Mouse (Mus musculus): ENCODE data around the gene Ldb1.

Gene Ldb1

DNA sequence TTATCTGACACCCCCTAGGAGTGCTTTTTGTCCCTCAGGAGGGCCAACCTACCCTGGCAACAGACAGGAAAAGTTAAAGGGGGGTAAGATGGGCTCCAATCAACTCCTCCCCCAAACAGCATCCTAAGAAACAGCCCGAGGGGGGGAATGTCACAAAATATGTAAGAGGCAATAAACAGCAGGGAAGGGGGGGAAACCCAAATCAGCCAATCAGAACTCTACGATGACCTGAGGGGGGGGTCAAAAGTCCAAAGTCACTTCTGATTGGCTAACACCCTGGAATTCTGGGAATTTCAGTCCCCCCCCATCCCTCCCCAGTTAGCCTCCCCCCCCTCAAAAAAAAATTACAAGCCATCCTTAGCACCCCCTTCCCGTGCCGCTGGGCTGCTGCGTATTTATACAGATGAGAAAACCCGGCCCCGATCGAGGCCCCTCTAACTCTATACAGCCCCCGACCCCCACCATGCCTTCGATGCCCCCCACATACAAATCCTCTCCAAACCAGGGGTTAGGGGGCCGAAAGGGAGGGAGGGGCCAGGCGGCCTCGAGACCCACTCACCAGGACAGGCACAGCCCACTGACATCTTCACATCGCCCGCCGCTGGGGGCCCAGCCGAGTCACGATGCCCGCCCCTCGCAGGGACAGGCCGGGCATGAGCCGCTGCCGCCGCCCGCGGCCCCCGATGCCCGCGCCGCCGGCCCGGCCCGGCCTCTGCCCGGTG lies 582 bp downstream of the Ldb1 start, which contains the start of gene Pprc1:
Gene Pprc1, plus strand, starts transcription at position 616 of the 722 bp plus-strand sequence.
- DNase-seq (ENCODE audit: low read depth, low spot score), result peak; percentile 78

DNA sequence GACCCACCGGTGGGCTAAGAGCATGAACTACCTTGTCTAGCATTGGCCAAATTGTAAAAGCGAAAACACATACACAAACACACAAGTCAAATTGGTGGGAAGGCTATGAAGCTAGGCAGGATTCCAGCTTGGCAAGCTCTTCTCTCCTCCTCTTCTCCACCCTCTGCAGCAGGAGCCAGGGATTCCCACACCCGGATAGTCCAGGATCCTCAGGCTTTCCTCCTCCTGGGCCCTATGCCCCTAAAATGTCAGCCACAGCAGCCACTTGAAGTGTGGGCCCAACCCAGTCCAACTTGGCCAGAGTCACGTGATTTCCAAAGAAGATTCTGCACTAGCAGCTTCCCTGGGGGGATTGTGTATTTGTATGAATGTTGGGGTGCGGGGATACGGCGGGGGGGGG lies 1.6 kb downstream of the Ldb1 start:
- DNase-seq (ENCODE audit: low read depth, low spot score), result peak; percentile 43

DNA sequence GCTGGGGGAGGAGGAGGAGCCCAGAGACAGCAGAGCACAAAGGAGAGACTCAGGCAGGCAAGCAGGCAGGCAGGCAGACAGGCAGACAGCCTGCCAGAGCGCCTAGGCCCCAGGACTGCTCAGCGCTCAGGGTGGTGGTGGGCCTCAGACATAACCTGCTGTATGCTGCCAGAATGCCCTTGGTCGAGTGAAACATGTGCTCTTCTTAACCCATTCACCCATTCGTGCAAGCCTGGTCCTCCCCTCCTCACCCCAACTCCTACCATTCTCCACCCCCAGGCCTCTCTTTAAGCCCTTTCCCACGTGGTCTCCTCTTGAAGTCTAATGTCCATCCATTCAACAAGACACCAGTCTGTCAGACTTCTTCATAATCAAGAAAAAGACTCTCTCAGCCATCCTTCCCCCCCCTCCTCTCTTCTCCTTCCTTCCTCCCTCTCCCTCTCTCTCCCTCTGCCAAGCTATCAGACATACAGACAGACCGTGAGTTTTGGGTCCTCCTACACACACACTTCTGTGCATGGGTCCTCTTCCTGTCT lies 2.5 kb downstream of the Ldb1 start:
- DNase-seq (ENCODE audit: low read depth, low spot score), result no peak

DNA sequence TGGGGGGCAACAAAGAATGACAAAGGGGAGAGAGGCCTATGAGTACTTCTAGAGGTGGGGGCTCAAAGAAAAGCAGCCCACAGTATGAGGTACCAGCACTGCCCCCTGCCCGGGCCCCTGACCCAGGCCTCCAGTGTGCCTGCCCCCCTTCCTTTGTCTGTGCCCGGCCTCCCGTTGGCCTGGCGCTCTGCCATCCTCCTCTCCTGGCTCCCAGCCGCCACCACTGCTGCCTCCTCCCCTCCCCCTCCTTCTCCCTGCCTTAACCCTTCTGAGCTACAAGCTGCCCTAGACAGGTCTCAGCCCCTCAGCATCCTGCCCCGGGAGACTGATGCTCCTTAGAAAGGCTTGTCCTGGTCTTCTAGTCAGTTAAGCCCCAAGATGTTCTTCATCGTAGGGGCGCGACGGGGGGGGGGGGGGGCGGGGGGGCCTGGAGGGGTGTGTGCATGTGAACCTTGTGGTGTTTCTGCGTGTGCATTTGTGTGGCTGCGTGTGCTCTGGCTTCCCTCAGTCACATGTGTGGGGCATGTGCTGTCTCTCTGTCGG lies 3.0 kb downstream of the Ldb1 start:
- DNase-seq (ENCODE audit: low read depth, low spot score), result peak; percentile 56

DNA sequence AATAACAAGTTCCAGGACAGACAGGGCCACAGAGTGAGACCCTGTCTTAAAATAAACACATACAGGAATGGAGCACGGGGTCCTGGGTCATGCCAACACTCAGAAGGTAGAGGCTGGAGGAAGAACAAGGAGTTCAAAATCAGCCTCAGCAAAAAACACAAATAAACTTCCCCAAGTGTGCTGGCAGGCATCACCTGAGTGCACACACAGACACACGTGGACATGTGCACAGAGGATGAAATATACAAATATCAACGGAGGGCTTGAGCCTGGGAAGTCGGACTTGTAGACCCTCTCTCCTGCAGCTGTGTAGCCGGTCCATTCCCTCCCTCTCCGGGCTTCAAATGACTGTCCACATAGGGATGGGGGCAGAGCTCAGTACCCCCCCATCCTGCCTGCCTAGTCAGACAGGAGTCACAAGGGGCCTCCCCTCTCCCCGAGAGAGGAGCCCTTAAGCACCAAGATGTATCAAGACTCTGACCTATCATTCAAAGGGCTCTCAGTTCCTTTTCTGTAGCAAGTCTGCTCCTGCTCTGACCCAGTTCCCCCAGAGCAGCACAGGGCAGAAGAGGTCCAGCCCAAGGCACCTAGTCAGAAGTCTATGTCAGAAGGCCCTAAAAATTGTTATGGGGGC lies 3.6 kb downstream of the Ldb1 start:
- DNase-seq (ENCODE audit: low read depth, low spot score), result no peak

DNA sequence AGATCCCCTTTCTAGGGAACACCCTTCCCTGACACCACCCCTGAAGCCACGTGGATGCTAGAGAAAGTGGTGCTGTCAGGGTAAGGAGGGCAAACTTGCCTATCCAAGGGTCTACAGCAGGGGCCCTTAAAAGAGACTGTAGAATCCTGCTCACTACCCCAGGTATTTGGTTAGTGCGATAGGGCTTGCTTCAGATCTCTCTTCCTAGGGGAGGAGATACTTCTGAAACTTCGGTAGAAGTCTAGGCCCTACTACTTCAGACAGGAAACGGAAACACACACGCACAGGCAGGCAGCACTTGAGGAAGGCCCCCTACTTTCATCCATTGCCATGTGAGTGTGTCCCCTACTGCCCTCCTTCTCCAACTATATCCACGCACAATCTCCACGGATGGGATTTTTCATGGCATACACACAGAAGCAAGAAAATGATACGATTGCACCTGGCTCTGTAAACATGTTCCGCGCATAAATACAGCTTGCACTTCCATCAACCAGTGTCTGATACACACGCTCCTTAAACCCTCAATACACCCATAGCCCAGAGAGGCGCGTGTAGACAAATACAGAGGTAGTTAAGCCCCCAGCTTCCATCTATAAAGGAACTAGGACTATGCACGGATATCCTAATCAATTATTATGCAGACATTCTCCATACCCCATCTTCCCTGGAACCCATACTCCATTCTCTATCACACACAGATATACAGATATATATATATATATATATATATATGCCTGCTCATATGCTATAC lies 4.7 kb downstream of the Ldb1 start:
- DNase-seq (ENCODE audit: low read depth, low spot score), result no peak

DNA sequence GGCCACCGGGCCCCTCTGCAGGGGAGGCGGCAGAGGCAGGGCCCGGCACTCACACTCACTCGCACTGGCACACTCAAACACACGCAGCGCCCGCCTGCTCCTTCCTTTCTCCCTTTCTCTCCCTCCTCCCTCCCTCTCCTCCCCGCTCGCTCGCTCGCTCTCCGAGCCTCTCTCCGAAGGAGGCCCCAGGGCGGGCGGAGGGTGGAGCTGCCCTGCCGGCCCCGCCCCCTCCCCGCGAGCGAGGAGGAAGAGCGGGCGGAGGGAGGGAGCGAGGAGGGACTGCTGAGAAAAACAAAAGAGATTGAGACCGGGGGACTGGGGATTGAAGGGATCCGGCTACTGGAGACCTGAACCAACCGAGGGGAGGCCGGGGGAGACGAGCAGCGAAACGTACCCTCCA lies 5.5 kb downstream of the Ldb1 start:
- peak; percentile 65 for DNase-seq (ENCODE audit: low read depth, low spot score)

DNA sequence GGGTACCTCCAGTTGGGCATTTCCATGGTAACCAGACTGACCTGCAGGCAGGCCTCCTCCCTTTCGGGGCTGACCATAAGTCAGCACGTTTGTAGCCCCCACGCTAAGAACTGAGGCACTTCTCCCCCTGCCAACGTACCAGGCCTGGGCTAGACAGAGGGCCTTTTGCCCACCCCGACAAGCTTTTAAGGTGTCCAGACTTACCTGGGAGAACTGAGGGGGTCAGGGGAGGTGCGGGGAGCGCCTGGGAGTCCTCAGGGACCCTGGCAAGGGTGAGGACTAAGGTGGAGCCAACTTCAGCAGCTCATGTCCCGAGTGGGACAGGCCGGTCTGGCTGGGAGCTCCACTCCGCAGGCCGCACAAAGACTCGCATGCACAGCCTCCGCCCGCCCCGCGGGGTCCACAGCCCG lies 6.2 kb downstream of the Ldb1 start:
- no peak for DNase-seq (ENCODE audit: low read depth, low spot score)

DNA sequence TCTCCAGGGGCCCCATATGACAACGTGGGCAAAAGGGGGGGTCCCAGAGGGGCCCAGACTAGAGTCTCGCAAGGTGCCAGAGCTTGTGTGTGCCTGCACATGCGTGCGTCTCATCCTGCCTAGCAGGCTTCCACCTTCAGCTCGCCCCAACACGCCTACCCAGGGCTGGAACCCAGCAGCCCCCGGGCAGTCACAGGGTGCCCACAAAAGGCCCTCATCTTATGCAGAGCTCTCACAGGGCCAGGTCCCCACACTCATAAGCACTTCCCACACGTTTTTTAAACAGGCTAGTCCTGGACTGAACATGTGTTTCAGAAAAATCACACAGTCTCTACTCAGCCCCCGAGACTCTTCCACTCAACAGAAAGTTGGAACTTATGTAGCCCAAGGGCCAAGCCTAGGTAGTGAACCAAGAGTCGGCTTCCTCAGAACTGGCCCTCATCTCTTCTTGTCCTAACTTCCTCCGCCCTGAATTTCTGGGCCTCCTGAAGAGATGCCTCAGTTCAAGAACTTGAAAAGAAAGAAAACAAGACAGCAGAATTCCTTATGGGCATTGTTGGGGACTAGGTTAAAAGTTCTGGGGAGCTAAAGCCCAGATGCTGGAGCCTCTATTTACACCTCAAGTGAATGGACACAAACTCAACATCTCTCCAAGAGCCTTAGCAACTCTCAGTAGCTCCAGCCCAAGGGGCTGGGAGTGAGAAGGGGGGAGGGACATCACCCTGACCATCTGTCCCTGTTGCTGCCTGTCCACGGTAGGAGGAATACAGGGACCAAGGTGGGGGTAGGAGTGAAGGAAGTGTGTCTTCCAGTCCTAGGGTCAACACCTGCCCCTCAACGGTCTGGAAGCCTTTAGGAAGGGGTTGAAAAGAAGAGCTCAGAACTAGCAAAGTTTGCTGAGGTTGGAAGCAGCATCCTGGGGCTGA lies 6.8 kb downstream of the Ldb1 start:
- no peak for DNase-seq (ENCODE audit: low read depth, low spot score)

DNA sequence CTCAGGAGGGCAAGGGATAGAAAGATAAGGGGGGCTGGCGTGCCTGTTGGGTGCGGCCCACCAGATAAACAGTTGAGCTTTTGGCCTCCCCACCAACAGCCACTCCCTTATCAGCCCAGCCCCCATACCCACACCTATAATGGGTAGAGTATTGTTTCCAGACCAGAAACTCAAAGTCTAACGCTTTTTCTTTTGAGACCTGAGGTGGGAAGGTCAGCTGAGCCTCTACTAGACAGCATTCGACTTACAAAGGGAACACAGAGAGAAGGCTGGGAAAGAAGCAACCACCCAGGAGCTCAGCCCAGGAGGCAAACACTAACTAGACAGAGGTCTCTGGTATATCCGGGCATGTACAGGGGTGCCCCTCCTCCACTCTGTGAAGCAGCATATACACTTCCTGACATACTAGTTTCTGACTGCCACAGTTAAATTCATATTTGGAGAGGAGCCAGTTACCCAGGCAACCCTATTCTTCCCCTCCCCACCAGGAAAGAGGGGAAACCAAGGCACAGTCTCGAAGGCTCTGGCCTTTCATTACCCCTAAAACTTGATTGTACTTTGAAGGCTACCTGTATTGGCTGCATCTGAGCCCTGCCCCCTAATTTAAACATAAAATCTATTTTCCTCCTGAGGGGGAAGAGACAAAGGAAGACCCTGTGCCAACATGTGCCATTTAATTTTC lies 7.6 kb downstream of the Ldb1 start:
- DNase-seq (ENCODE audit: low read depth, low spot score), result no peak

DNA sequence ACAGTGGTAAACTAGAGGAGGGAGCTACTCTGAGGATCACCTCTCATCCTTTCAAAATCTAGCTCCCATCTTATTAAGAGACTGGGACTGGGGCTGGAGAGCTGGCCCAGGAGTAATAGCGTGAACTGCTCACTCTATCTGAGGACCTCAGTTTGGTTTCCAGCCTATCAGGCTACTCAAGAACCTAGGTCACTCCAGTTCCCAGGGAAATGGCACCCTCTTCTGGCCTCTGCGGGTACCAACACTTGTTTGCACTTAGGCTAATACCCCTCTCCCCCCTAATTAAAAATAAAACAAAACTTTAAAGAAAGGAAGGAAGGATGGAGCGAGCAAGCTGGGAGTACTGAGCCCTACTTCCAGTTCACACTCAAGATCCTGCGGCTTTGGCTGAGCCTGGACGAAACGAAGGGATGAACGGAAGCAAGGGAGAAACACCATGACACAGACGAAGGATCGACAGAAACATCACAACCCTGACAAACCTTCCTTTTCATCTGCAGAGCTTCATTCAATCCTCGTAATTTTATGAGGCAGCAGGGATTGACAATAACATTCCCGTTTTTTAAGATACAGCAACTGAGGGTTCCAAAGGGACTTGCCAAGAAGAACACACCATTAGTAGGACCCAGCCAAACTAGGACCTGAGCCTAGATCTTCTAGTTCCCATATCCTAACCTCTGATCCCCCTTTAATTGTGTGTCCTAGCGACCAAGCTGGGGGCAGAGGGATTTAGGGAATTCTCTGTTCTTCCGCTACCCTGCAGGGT lies 8.4 kb downstream of the Ldb1 start:
- DNase-seq (ENCODE audit: low read depth, low spot score), result no peak

DNA sequence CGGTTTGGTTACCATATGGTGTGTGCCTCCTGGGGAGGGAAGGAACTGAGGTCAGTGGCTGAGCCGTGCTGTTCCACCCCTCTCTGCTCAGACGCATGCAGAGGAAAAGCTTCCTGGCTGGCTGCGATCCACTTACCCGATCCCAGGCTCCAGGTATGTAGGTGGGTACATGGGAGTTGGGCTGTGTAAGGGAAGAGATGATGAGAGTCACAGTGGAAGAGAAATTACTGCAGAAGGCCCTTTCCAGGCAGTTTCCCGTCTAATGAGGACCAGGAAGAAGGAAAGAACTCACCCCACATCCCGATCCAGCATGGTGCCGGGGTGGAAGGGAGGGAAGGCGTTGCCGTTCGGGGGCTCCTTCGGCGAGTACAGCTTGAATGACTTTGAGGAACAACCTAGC lies 9.0 kb downstream of the Ldb1 start:
- DNase-seq (ENCODE audit: low read depth, low spot score), result no peak

DNA sequence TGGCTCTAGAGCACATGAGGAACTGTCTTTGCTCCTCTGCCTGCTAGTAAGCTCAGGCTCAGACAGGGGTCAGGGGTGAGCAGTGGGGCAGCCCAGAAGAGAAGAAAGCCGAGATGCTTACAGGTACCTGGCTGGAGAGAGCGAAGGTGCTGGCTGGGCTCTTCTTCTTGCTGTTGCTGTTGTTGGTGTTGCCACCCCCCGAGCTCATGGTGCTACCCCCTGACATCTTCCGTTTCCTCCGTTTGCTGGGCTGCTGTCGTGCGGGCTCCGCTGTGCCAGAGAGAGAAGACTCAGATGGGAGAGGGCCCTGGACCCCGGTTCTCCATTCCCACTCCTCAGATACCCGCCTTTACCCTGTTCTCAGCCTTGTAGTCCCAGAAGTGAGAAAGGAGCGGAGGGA lies 11.1 kb downstream of the Ldb1 start:
- DNase-seq (ENCODE audit: low read depth, low spot score), result no peak

DNA sequence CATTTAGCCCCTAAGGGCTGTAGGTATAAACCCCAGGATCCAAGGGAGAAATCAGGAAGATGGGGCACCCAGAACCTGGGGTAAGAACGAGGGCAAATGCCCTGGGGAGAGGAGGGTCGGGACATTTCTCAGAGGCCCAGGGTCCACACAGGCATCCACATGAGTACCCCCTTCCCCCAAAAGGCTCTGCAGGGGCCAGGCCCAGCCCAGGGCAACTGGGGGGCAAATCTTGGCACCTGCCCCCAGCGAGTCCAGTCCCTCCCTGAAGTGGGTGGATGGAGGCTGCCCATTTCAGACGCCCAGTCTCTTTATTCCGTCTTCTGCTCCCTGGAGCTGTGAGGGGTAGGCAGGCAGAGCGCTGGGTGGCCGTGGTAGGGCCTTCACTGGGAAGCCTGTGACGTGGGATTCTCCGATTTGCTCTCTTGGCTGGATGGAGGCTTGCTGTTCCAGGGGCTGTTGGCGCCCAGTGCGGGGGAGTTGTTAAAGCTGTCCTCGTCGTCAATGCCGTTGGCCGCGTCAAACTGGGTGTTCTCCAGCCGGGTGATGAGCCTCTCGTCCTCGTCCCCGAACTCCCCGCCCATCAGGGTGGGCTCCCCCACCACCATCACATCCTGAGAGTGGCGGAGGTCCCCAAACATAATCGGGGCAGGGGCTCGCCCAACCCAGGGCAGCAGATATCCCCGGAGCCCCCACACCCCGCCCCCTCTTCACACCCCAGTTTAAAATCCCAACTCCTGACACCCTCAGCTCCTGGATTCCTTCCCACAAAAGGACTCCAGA lies 12.1 kb downstream of the Ldb1 start:
- no peak for DNase-seq (ENCODE audit: low read depth, low spot score)

DNA sequence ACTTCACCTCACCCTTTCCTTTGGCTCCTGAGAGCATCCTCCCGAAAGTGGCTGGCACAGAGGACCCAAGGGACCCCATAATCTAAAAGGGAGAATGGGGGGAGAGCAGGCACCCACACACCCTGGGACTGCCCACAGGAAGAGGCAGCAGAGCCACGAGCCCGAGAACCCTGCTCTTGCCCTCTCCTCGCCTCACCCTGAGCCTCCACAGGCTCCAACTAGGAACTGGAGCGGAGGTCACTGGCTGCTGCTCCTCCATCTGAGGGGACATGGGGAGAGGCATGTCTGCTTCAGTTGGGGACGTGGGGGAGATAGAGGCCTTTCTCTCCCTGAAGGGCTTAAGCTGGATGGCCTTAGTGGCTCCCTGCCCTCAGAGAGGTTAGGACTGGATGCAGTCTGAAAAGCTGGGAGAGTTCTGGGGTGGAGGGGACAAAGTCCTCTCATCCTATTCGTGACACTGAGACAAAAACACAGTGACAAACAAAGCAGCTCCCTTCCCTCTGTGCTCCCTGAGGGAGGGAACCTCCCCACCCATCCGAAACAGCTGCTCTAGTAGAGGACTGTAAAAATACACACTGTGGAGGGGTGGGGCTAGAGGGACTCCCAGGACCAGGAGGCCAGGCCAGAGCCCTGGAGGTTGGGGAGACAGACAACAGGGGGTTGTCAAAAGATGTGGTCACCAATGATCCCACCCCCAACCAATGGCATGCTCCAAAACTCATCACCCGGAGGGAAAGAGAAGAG lies 13.2 kb downstream of the Ldb1 start:
- DNase-seq (ENCODE audit: low read depth, low spot score), result no peak

DNA sequence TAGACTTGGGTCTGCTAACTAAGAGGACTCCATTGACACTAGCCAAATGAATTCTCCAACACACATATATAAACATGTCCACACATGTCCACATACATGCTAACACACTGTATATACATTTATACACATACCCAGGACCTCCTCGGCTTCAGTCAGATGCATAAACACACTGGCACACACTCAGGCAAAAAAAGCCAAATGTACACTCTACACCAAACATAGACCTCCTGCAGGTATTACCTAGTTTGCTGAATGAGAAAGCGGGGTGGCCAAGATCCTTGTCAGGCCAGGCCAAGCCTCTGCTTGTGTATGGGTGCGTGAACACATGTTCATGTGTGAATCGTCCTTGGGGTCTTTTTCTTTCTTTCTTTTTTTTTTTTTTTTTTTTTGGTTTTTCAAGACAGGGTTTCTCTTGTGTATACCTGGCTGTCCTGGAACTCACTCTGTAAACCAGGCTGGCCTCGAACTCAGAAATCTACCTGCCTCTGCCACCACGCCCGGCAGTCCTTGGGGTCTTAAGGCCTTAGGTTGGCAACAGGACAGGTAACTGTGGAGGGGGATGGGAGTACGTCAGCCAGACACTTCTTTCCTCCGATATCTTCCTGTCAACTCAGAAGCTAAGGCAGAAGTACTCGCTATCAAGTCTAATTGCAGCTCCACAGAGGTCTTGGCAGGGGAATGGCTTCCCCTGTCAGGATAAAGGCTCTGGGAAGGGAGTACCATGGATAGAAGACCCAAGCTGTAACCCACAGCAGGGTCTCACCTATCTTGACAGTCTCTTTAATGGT lies 14.6 kb downstream of the Ldb1 start:
- no peak for DNase-seq (ENCODE audit: low read depth, low spot score)

DNA sequence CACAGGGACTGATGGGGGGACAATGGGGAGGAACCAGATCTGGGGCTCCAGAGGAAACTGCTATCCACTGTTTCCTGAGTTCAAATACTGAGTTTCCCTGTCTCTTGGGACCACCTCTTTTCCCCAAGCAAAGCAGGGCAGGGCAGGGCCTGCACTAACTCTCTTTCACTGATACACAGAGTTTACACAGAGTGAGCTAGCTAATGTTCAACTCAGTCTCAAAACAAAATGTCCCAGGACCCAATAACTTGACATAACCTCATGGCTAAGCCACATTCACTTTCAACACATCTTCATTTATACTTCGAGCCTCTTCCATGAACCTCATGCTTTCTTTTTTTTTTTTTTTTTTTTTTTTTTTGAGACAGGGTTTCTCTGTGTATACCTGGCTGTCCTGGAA lies 15.4 kb downstream of the Ldb1 start:
- no peak for DNase-seq (ENCODE audit: low read depth, low spot score)
